Mouse (Mus musculus): Measurements from ENCODE around the gene Gm7358.
"Not testable (repeated sequence)": the region's sequence is repeated elsewhere in the genome, so short reads cannot be mapped to it uniquely, and the experiment has no call there.

DNA sequence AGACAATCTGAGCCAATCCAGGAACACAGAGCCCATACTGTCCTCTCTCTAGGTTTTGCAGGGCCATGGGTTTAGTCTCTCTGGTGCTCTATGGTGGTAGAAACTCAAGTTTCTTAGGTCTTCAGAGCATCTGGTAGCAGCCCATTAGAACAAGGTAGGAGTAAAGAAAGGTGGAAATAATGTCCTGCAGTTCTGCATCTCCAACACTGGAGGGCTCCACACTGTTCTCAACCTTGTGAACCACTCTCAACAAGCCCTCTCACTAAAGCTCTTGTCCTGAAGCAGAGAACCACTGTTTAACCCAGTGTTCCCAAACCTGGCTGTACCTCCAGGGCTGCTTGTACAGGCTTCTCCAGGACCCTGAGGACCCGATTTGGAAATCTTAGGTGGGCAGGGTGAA is 27.3 kb upstream of the Gm7358 start:
- TF ChIP-seq CTCF (IDR thresholded peaks at IDR 0.05; ENCODE audit: control insufficient read depth, insufficient read depth, low read length); POLR2A (IDR thresholded peaks at IDR 0.05; ENCODE audit: borderline replicate concordance, control insufficient read depth, low read depth, low read length): not testable (repeated sequence)

Data from bone marrow, adult 2 months (tissue).